Mouse (Mus musculus): ENCODE results near the gene Slc2a9. TPM values are rescaled to one million over a fixed set of nuclear protein-coding genes. Genes with fewer than 3 reads are reported as not detected.

The Slc2a9 gene
- polyA plus RNA-seq, 1 experiment from 2014 or later = 1.6 TPM

DNA sequence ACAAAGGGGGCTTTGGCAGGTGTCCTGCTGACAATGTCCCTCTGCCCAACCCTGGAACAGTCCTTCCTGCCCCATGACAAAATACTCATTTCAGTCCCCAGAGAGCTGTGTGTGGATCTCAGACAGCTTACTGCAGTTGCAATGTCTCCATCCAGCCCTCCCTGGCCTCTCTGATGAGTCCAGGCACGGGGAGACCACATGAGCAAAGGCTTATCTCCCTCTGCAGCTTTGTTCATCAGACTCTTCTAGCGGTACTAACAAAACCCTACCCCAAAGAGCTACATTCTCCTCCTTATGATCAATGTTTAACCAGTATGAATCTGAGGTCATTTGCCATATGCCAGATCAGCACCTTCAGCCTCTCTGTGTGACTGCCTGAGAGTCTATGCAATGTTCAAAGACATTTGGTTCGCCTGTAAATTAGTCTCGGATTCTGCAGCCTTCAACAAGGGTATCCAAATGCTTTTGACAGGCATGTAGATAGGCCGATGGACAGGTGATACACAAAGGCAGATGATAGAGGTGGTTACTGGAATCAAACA, 36.3 kb downstream of the Slc2a9 start:
- no peak overlapping the region for H3K4me3 ChIP-seq (ENCODE audit: low read length)
- H3K4me1 ChIP-seq (ENCODE audit: control insufficient read depth, insufficient read depth, low read length) = no peaks in the 10 kb centered on the region
- ATAC-seq (ENCODE audit: low FRiP score, low TSS enrichment) = no peak
- H3K9ac ChIP-seq (ENCODE audit: low read depth, low read length) = no peak overlapping the region
- H3K36me3 ChIP-seq (ENCODE audit: control insufficient read depth, insufficient read depth, low read length) = no peaks in the 10 kb centered on the region
- H3K27ac ChIP-seq (ENCODE audit: low read depth, low read length) = no peak overlapping the region
- no peaks in the 10 kb centered on the region for H3K27me3 ChIP-seq (ENCODE audit: control insufficient read depth, insufficient read depth, low read length)
- WGBS = 82% methylated on average over 5 of the region's 5 CpGs
- H3K4me2 ChIP-seq (replicated peaks; ENCODE audit: low read depth, low read length) = no peak overlapping the region
- H3K9me3 ChIP-seq (ENCODE audit: control insufficient read depth, low read length) = no peaks in the 10 kb centered on the region

DNA sequence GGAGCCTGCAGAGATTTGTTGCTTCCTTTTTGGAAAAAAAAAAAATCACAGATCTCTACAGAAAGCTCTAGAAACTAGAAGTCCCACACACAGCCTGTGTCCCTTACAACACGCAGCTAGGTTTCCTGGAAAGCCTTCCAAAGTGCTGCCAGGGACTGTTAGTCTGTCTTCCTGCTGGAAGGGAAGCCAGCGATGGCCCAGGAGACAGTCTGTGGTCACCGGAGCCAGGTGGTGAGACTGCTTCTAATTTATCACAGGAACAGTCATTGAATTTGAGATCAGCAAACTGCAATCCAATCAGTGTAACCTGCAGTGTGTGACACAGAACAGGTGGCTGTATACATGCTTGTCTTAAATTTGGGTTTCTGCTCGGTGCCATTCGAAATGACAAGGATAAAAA, 41.7 kb downstream of the Slc2a9 start:
- Histone ChIP-seq H3K9me3 (ENCODE audit: control insufficient read depth, low read length) (no peaks in the 10 kb centered on the region), H3K9ac (ENCODE audit: low read depth, low read length) (no peak overlapping the region), H3K36me3 (ENCODE audit: control insufficient read depth, insufficient read depth, low read length) (no peaks in the 10 kb centered on the region), H3K4me1 (ENCODE audit: control insufficient read depth, insufficient read depth, low read length) (no peaks in the 10 kb centered on the region), H3K4me3 (ENCODE audit: low read length) (no peak overlapping the region), H3K27me3 (ENCODE audit: control insufficient read depth, insufficient read depth, low read length) (no peaks in the 10 kb centered on the region), H3K27ac (ENCODE audit: low read depth, low read length) (no peak overlapping the region), H3K4me2 (replicated peaks; ENCODE audit: low read depth, low read length) (no peak overlapping the region)
- 85% methylated on average over 5 of the region's 5 CpGs for WGBS
- ATAC-seq (ENCODE audit: low FRiP score, low TSS enrichment) = no peak

DNA sequence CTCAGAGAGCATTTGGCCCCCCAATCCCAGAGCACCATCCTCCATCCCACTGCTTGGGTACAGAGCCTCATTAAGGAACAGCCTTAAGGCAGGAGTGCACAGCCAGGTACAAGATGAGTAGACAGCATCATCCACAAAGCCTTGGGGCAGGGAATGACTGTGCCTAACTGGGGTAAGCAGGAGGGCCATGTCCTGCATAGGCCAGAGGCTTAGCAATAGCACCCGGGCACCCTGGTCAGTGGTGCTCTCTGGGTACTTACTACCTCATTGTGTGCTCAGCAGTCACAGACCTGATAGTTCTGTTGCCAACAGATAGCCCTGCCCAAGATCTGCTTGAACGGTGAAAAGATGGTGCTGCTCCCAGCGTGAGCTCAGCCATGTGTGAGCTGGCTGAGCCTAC, 52.0 kb downstream of the Slc2a9 start:
- Histone ChIP-seq H3K4me2 (replicated peaks; ENCODE audit: low read depth, low read length) (no peak overlapping the region), H3K27me3 (ENCODE audit: control insufficient read depth, insufficient read depth, low read length) (no peaks in the 10 kb centered on the region), H3K9ac (ENCODE audit: low read depth, low read length) (no peak overlapping the region), H3K4me3 (ENCODE audit: low read length) (no peak overlapping the region), H3K36me3 (ENCODE audit: control insufficient read depth, insufficient read depth, low read length) (no peaks in the 10 kb centered on the region), H3K9me3 (ENCODE audit: control insufficient read depth, low read length) (no peaks in the 10 kb centered on the region), H3K27ac (ENCODE audit: low read depth, low read length) (no peak overlapping the region), H3K4me1 (ENCODE audit: control insufficient read depth, insufficient read depth, low read length) (no peaks in the 10 kb centered on the region)
- 94% methylated on average over 3 of the region's 3 CpGs for WGBS
- no peak for ATAC-seq (ENCODE audit: low FRiP score, low TSS enrichment)

DNA sequence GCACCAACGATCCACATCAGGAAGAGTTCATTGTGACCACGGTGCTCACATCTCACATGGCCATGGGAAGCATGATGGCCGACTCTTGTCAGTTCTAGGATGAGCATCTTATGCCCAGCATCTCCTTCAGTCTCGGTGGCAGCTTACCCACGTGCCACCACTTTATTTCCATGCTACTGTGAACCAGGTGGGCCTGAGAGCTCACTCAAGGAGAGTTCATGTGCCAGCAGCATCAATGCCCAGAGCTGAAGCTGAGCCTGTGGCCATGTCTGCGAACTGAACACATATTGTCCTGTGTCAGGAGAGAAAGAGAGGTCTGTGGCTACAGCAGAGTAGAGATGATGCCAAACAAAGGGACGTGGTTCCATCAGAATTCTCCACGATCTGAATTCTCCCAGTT, 53.3 kb downstream of the Slc2a9 start:
- H3K9ac ChIP-seq (ENCODE audit: low read depth, low read length) = no peak overlapping the region
- no peaks in the 10 kb centered on the region for H3K36me3 ChIP-seq (ENCODE audit: control insufficient read depth, insufficient read depth, low read length)
- 85% methylated on average over 7 of the region's 8 CpGs for WGBS
- H3K9me3 ChIP-seq (ENCODE audit: control insufficient read depth, low read length) = no peaks in the 10 kb centered on the region
- no peak overlapping the region for H3K4me3 ChIP-seq (ENCODE audit: low read length)
- H3K4me1 ChIP-seq (ENCODE audit: control insufficient read depth, insufficient read depth, low read length) = no peaks in the 10 kb centered on the region
- no peak overlapping the region for H3K4me2 ChIP-seq (replicated peaks; ENCODE audit: low read depth, low read length)
- no peaks in the 10 kb centered on the region for H3K27me3 ChIP-seq (ENCODE audit: control insufficient read depth, insufficient read depth, low read length)
- H3K27ac ChIP-seq (ENCODE audit: low read depth, low read length) = no peak overlapping the region
- no peak for ATAC-seq (ENCODE audit: low FRiP score, low TSS enrichment)

DNA sequence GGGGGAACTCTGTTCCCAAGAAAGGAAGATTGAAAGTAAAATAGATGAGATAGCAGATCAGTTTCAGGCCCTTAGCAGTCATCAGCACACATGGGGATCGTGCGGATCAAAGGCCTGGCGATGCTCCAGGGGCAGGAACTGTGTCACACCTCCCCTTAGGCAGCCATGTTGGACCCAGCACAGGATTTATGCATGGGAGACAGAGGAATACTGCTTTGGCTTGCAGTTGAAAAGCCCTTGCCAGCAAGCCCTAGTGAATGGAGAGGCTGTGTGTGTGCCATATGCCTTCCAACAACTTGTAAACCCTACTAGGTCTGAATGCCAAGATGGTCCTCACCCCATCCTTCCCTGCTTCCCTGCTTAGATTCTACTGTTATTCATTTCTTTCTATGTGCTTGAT, 54.8 kb downstream of the Slc2a9 start:
- Histone ChIP-seq H3K36me3 (ENCODE audit: control insufficient read depth, insufficient read depth, low read length) (no peaks in the 10 kb centered on the region), H3K4me1 (ENCODE audit: control insufficient read depth, insufficient read depth, low read length) (no peaks in the 10 kb centered on the region), H3K9ac (ENCODE audit: low read depth, low read length) (no peak overlapping the region), H3K27ac (ENCODE audit: low read depth, low read length) (no peak overlapping the region), H3K27me3 (ENCODE audit: control insufficient read depth, insufficient read depth, low read length) (no peaks in the 10 kb centered on the region), H3K9me3 (ENCODE audit: control insufficient read depth, low read length) (no peaks in the 10 kb centered on the region), H3K4me3 (ENCODE audit: low read length) (no peak overlapping the region), H3K4me2 (replicated peaks; ENCODE audit: low read depth, low read length) (no peak overlapping the region)
- no peak for ATAC-seq (ENCODE audit: low FRiP score, low TSS enrichment)
- 81% methylated on average over 3 of the region's 3 CpGs for WGBS

DNA sequence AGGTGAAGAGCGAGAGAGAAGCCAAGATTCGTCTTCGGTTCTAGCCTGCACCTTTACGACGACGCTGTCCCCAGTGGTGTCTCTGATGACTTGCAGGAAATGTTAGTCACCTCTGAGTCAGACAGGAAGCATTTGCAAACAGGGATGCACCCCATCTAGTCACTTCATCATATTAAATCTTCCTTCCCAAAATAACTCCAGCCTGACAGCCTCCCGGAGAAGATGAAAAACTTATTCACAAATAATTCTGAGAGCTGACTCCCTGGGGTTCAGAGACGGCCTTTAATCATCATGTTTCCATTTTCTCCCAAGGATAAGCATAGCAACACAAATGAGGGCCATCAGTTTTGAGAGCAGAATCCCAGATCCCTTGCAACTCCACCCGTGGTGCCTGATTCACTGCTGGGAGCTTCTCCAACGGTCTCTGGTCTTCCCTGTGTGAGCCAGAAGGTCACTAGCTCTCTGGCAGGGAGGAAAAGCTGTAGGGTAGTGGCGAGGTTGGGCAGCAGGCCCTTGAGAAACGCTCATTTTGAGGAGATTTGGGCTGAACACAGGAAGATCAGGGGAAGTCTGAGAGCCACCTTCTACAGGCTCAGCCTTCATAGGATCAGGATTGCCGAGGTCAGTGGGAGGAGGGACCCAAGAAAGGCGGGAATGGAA, 56.5 kb downstream of the Slc2a9 start:
- Histone ChIP-seq H3K4me3 (ENCODE audit: low read length) (no peak overlapping the region), H3K27ac (ENCODE audit: low read depth, low read length) (no peak overlapping the region), H3K4me2 (replicated peaks; ENCODE audit: low read depth, low read length) (no peak overlapping the region), H3K9ac (ENCODE audit: low read depth, low read length) (no peak overlapping the region), H3K36me3 (ENCODE audit: control insufficient read depth, insufficient read depth, low read length) (no peaks in the 10 kb centered on the region), H3K9me3 (ENCODE audit: control insufficient read depth, low read length) (no peaks in the 10 kb centered on the region), H3K27me3 (ENCODE audit: control insufficient read depth, insufficient read depth, low read length) (no peaks in the 10 kb centered on the region), H3K4me1 (ENCODE audit: control insufficient read depth, insufficient read depth, low read length) (no peaks in the 10 kb centered on the region)
- WGBS = 58% methylated on average over 14 of the region's 14 CpGs
- no peak for ATAC-seq (ENCODE audit: low FRiP score, low TSS enrichment)

DNA sequence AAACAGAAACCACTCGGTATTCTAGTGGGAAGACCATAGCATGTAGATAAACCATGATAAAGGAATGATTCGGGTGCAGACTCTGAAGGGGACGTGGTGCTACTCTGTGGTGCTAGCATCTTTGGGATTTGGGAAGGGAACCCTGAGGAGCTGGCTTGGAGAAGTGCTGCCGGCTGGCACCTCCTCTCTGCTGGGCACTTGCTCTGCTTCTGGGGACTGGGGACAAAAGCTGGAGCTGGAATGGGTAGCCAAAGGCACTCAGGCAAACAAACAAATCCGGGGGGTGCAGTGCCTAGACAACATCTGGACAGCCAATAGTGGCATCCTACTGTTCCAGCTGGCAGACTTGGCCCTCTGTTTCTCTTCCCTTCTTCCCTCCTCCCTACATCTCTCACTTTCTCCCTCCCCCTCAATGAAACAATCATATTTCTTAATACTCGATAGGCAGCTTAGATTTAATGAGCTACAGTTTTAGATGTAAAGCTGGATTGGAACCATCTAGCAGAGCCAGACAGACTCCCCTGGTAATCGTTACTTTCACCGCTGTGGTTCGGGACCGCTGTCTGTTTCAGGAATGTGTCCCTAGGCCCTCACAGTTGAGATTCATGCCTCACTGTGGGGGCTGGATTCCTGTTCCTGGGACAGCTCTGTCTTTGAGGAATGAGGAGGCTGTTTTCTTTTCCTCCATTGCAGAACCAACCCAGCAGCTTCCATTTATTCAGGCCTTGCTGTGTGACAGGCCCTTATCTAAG, 61.7 kb downstream of the Slc2a9 start:
- H3K27me3 ChIP-seq (ENCODE audit: control insufficient read depth, insufficient read depth, low read length) = no peaks in the 10 kb centered on the region
- no peak overlapping the region for H3K4me2 ChIP-seq (replicated peaks; ENCODE audit: low read depth, low read length)
- H3K4me1 ChIP-seq (ENCODE audit: control insufficient read depth, insufficient read depth, low read length) = no peaks in the 10 kb centered on the region
- 74% methylated on average over 10 of the region's 10 CpGs for WGBS
- H3K27ac ChIP-seq (ENCODE audit: low read depth, low read length) = no peak overlapping the region
- H3K36me3 ChIP-seq (ENCODE audit: control insufficient read depth, insufficient read depth, low read length) = no peaks in the 10 kb centered on the region
- ATAC-seq (ENCODE audit: low FRiP score, low TSS enrichment) = no peak
- no peak overlapping the region for H3K4me3 ChIP-seq (ENCODE audit: low read length)
- H3K9ac ChIP-seq (ENCODE audit: low read depth, low read length) = no peak overlapping the region
- H3K9me3 ChIP-seq (ENCODE audit: control insufficient read depth, low read length) = 0 out of 2 replicates have a peak, but pooled peaks cover 5% of the 10 kb centered on the region

DNA sequence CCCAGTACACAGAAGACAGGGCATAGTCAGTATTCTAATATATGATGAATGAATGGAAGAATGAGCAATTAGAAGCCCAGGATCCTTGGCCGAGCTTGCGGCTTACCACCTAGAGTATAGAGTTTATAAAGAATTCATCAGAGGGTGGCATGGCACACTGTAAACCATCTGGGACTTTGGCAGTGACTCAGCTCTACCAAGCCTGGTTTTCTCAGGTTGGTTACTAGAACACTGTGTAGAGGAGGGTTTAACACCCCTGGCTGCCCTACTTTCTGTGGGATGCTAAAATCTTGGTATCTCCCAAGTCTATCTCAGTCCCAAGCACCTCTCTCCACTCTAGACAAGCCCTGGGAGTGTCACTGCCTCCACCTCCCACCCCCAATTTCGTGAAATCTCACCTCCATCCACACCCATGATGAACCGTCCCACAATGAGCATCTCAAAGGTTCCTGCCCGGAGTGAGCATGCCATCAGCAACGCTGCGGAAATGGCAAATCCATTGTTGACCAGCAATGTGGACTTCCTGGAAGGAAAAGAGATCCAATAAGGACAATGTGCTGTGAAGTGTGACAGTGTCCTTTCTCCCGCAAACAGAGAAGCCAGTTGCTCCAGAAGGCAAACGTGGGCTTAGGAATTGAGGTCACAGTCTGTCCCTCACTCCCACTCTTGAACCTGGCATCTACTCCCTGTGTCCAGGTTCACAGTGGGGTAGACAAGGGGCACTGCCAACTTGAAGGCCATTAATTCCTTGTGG, 62.5 kb downstream of the Slc2a9 start:
- Histone ChIP-seq H3K4me3 (ENCODE audit: low read length) (no peak overlapping the region), H3K9me3 (ENCODE audit: control insufficient read depth, low read length) (0 out of 2 replicates have a peak, but pooled peaks cover 5% of the 10 kb centered on the region), H3K4me2 (replicated peaks; ENCODE audit: low read depth, low read length) (no peak overlapping the region), H3K9ac (ENCODE audit: low read depth, low read length) (no peak overlapping the region), H3K27ac (ENCODE audit: low read depth, low read length) (no peak overlapping the region), H3K4me1 (ENCODE audit: control insufficient read depth, insufficient read depth, low read length) (no peaks in the 10 kb centered on the region), H3K36me3 (ENCODE audit: control insufficient read depth, insufficient read depth, low read length) (no peaks in the 10 kb centered on the region), H3K27me3 (ENCODE audit: control insufficient read depth, insufficient read depth, low read length) (no peaks in the 10 kb centered on the region)
- WGBS = 72% methylated on average over 9 of the region's 9 CpGs
- no peak for ATAC-seq (ENCODE audit: low FRiP score, low TSS enrichment)

Data from kidney, embryonic 14.5 days (tissue).